ENCODE assay signal across 34 mouse cellular contexts in genomic region chr8:83990170-83990569, GRCm38 (mm10). TPM values are rescaled to one million over a fixed set of nuclear protein-coding genes. Genes with fewer than 3 reads are reported as not detected.
"Had no signal": no experiment of that assay in that cellular context is flagged by ENCODE, and none has a peak within 500 bp of the region (broad histone marks: within the 10 kb centered on the region; RNA-seq: fewer than 3 reads in every experiment).

No protein-coding gene starts in this region.

- H3K9ac ChIP-seq: embryonic facial prominence, embryonic 12.5 days; embryonic facial prominence, embryonic 13.5 days; embryonic facial prominence, embryonic 15.5 days; forebrain, embryonic 12.5 days; forebrain, embryonic 13.5 days; forebrain, embryonic 15.5 days; forebrain, postnatal 0 days had no signal

- H3K27ac ChIP-seq: embryonic facial prominence, embryonic 10.5 days; embryonic facial prominence, embryonic 12.5 days; embryonic facial prominence, embryonic 13.5 days; embryonic facial prominence, embryonic 15.5 days; forebrain, embryonic 10.5 days; forebrain, embryonic 12.5 days; forebrain, embryonic 13.5 days; forebrain, embryonic 15.5 days; gastrocnemius, adult 2 months had no signal

- H3K4me1 ChIP-seq: embryonic facial prominence, embryonic 10.5 days; embryonic facial prominence, embryonic 12.5 days; embryonic facial prominence, embryonic 13.5 days; embryonic facial prominence, embryonic 15.5 days; forebrain, embryonic 10.5 days; forebrain, embryonic 12.5 days; forebrain, embryonic 13.5 days; forebrain, embryonic 15.5 days had no signal

- DNase-seq: cerebellum, adult 18-20 months; cerebellum, adult 2 months; cerebellum, adult 8-10 months; cerebellum, adult 9-10 months; cerebellum, adult 9-11 months; cerebellum, postnatal 10 days; cerebellum, postnatal 14 days; cerebellum, postnatal 25 days; cerebellum, postnatal 36 days; embryo, embryonic 11 days; forebrain, postnatal 0 days; gastrocnemius, adult 2 months; gastrocnemius, postnatal 10 days; gastrocnemius, postnatal 14 days; gastrocnemius, postnatal 25 days; gastrocnemius, postnatal 36 days; heart, adult 18-20 months had no signal

- H3K27me3 ChIP-seq: embryonic facial prominence, embryonic 12.5 days; embryonic facial prominence, embryonic 13.5 days; embryonic facial prominence, embryonic 15.5 days; forebrain, embryonic 12.5 days; forebrain, embryonic 13.5 days; forebrain, embryonic 15.5 days had no signal

- H3K9me3 ChIP-seq: embryonic facial prominence, embryonic 10.5 days; embryonic facial prominence, embryonic 12.5 days; embryonic facial prominence, embryonic 13.5 days; embryonic facial prominence, embryonic 15.5 days; forebrain, embryonic 10.5 days; forebrain, embryonic 12.5 days; forebrain, embryonic 13.5 days; forebrain, embryonic 15.5 days had no signal

- H3K4me2 ChIP-seq: embryonic facial prominence, embryonic 12.5 days; embryonic facial prominence, embryonic 13.5 days; embryonic facial prominence, embryonic 15.5 days; forebrain, embryonic 12.5 days; forebrain, embryonic 13.5 days; forebrain, embryonic 15.5 days had no signal

- ATAC-seq: forebrain, embryonic 13.5 days; forebrain, embryonic 14.5 days; forebrain, embryonic 15.5 days; forebrain, embryonic 16.5 days; forebrain, postnatal 0 days had no signal

- H3K4me3 ChIP-seq: embryonic facial prominence, embryonic 10.5 days; embryonic facial prominence, embryonic 12.5 days; embryonic facial prominence, embryonic 13.5 days; embryonic facial prominence, embryonic 15.5 days; erythroblast, embryonic 14.5 days; forebrain, embryonic 10.5 days; forebrain, embryonic 12.5 days; forebrain, embryonic 13.5 days; forebrain, embryonic 15.5 days; gastrocnemius, adult 2 months had no signal

RNA-seq across cellular contexts. Expression of gene 1700067K01Rik, which starts 11.1 kb away (rescaled TPM):
- total RNA-seq: common myeloid progenitor, adult 5-6 weeks; gastrocnemius, adult 18-20 months; gastrocnemius, adult 8-10 months; gastrocnemius, postnatal 14 days; granulocyte monocyte progenitor cell, adult 5-6 weeks had no signal
- polyA plus RNA-seq: frontal cortex, adult 2 months had no signal

RNA-seq across cellular contexts. Expression of gene 2210011C24Rik, which starts 21.8 kb away (rescaled TPM):
- total RNA-seq: common myeloid progenitor, adult 5-6 weeks; forebrain, postnatal 0 days; granulocyte monocyte progenitor cell, adult 5-6 weeks had no signal
- polyA plus RNA-seq: embryonic facial prominence, embryonic 10.5 days; embryonic facial prominence, embryonic 11.5 days; embryonic facial prominence, embryonic 12.5 days; embryonic facial prominence, embryonic 13.5 days; erythroblast, embryonic 14.5 days; forebrain, embryonic 12.5 days; forebrain, embryonic 13.5 days; forebrain, embryonic 14.5 days; forebrain, embryonic 15.5 days; forebrain, embryonic 16.5 days had no signal

RNA-seq across cellular contexts. Expression of gene Palm3, which starts 31.1 kb away (rescaled TPM):
- total RNA-seq: common myeloid progenitor, adult 5-6 weeks; granulocyte monocyte progenitor cell, adult 5-6 weeks had no signal
- polyA plus RNA-seq: erythroblast, embryonic 14.5 days had no signal
